Mouse (Mus musculus) embryonic fibroblast, embryonic 13.5 days (primary cell): ENCODE data around the gene Efnb2.

Experiments
- CTCF ChIP-seq: IDR thresholded peaks from 2 replicates; pipeline ENCODE4 v1.5.1; 2011; ENCODE audit warnings: mild to moderate bottlenecking, control low read depth, low read length, moderate library complexity, borderline replicate concordance; ENCODE audit not compliant: insufficient read depth
- POLR2A ChIP-seq: IDR thresholded peaks from 2 replicates; pipeline ENCODE4 v1.6.1; 2011; ENCODE audit warnings: low read depth, mild to moderate bottlenecking, control low read depth, low read length, moderate library complexity

GRCm38 (mm10) chr8:8619221-8620194 lies 41.5 kb downstream of the Efnb2 start:
- no peak for TF ChIP-seq CTCF
- TF ChIP-seq POLR2A = no peak
